Mouse (Mus musculus): ENCODE results near the gene Myo5a.
"Not testable (repeated sequence)": the region's sequence is repeated elsewhere in the genome, so short reads cannot be mapped to it uniquely, and the experiment has no call there.

Myo5a gene

GRCm38 (mm10) chr9:75248359-75248758 is 177.5 kb downstream of the Myo5a start:
- no peak for DNase-seq (ENCODE audit: low read depth)

DNA sequence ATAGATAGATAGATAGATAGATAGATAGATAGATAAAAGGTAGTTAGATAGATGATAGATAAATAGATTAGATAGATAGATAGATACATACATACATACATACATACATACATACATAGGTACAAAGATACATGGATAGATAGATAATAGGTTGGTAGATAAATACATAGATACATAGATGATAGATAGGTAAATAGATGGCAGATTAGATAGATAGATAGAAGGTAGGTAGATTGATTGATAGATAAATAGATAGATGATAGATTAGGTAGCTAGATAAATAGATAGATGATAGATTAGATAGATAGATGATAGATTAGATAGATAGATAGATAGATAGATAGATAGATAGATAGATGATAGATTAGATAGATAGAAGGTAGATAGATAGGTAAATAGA is 178.1 kb downstream of the Myo5a start:
- no peak for DNase-seq (ENCODE audit: low read depth)

GRCm38 (mm10) chr9:75253158-75253557 is 182.3 kb downstream of the Myo5a start:
- DNase-seq (ENCODE audit: low read depth): not testable (repeated sequence)

DNA sequence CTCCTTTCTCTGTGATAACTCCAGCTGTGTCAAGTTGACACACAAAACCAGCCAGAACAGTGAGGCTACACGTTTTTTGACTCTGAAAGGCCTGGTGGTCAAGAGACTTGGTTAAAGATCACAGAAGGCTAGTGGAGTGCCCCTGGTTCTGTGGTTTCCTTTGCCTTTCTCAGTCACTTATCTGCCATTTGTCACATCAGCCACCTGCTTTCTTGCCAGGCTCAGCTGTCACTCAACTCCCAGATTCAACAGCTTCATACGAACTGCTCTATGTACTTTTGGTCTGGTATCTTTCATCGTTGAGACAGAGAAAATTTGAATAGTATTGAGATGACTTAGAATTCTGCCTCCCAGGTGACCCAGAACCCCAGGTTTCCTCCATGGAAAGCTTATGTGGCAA is 183.0 kb downstream of the Myo5a start:
- DNase-seq (ENCODE audit: low read depth): no peak

DNA sequence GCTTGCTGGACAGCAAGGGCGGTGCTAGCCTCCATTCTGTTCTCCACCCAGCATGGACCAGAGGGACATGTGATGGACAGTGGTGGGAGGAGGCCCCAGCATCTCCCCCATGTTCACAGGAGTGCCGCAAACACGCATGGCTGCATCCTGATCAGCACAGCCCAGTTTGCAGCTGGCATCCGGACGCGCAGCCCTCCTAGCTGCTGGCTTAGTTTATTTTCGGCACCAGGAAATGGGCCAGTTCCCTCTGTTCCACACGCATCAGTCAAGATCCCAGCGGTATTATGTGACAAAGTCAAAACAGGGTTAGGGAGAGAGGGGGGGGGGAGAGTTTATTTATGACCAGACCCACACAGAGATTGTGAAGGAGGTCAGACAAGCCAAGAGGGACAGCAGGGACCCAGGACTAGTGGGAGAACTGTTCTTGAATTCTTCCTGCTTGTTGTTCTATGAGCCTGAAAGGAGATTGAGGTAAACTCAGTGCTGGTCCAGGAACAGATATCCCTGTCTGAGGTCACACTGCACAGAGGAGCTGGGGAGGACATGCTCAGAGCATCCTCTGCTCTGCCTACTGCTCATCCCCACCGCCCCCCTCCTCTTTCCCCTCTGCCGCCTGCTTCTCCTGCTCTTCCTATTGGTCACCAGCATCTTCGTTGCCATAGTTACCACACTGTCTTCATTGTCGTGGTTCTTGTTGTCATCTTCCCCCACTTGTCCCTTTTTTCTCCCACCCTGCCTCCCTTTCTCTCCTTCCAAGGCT is 183.6 kb downstream of the Myo5a start:
- no peak for DNase-seq (ENCODE audit: low read depth)

GRCm38 (mm10) chr9:75255820-75256545 is 185.2 kb downstream of the Myo5a start:
- peak; percentile 36 for DNase-seq (ENCODE audit: low read depth)

GRCm38 (mm10) chr9:75258792-75259191 is 188.0 kb downstream of the Myo5a start:
- no peak for DNase-seq (ENCODE audit: low read depth)

GRCm38 (mm10) chr9:75259656-75260055 is 188.8 kb downstream of the Myo5a start:
- DNase-seq (ENCODE audit: low read depth): peak; percentile 65

GRCm38 (mm10) chr9:75261332-75261872 is 190.6 kb downstream of the Myo5a start:
- peak; percentile 40 for DNase-seq (ENCODE audit: low read depth)

DNA sequence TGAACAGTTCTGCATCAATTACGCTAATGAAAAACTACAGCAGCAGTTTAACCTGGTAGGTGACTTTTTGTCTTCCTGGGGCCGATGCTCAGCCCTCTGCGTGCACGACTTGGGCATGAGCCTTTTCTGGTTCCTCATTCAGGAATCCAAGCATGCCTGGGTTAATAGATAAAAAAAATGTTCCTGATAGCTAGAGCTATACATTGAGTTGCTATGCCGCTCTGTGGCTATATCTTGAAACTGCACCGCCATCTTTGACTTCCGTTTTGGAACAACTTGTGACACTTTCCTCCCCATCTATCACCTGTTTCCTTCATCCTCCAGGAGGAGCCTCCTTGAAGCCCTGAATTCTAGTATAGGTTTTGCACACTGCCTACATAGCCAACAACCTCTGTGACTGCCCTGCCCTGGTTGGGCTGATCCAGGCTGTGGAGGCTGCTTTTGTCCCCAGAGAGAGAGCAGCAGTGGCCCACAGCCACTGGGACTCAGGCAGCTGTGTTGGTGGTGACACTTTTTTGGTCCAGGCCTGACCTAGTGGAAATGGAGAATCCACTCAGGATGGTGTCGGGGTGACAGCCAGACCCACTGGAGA is 191.5 kb downstream of the Myo5a start:
- DNase-seq (ENCODE audit: low read depth): peak; percentile 79

DNA sequence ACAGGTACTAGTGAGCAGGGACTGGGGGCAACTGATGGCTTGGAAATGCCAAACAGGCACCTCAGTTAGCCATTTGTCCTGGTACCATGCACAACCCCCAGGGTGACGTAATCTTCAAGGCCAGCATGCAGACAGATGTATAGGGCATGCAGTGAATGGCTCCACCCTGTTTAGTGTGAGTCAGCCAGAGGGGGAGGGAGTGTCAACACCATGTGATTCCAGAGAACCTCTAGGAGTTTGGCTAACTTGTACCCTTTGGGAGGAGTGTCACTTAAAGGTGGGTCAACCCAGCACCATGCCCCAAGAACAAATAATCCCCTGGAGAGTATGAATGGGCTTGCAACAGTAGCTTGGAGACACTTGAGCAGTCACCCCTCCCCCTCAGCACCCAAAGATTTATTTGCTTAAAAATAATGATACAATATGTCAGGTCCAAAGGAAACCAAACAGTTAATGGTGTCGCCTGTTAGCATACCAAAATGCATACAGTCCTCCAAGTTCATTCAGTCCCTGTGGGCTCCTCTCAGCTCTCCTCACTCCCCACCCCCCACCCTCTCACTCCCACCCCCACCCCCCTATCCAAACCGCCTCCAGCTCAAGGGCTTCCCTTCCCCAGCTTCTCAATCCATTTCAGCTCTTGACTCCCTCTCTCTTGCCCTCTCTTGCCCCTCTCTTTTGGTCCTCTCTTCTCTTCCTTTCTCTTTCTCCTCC is 193.3 kb downstream of the Myo5a start:
- DNase-seq (ENCODE audit: low read depth): no peak

DNA sequence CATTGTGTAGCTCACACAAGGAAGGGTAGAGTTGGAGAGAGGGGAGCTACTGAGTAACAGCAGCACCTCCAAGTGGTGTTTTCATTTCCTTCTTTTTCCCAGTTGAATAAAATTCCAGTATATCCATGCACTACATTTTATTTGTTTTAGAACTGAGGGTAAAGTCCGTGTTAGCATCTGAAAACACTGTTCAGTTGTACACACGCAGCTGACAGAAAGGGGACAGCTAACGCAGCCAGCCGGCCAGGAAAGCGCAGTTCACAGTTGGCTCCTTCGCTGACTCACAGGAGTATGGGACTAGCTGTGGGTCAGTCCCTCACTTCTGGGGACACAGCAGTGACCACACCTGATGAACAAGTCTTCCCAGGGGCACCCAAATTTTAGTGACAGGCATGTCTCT is 196.3 kb downstream of the Myo5a start:
- DNase-seq (ENCODE audit: low read depth): no peak

DNA sequence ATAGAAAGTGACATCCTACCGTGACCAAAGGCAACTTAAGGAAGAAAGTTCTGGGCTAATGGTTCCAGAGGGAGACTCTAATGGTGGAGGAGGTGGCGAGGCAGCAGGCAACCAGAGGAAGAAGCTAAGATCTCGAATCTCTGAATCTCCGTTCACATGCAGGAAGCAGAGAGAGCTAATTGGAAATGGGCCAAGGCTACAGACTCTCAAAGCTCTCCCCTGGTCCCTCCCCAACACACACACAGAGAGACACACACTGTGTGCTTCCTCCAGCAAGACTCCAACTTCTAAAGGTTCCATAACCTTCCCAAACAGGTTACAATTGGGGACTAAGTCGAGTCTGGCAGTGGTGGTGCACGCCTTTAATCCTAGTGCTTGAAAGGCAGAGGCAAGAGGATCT is 199.6 kb downstream of the Myo5a start:
- no peak for DNase-seq (ENCODE audit: low read depth)

- peak; percentile 25 for DNase-seq (ENCODE audit: low read depth)
Observed at GRCm38 (mm10) chr9:75271539-75271938, 200.7 kb downstream of the Myo5a start.
